ENCODE assay signal across 15 mouse cellular contexts in the genomic region with DNA sequence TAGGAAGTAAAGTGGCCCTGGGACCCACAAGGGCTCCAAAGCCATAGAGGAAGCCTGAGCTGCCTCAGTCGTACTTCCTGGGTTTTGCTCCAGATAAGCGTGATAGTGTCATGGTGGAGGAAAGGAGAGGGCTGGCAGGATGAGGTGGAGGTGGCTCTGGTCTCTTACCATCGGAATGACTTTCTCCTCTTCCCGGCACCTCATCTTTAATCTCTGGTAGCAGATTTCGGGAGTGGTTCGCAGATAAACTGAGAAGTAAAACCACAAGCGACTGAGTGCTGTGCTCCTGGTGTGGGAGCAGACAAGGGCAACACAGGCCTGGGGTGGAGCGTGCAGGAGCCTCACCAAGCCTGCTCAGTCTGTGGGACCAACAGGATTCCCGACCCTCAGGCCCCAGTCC.
"Had no signal": no experiment of that assay in that cellular context is flagged by ENCODE, and none has a peak within 500 bp of the region (broad histone marks: within the 10 kb centered on the region; RNA-seq: fewer than 3 reads in every experiment).

No protein-coding gene starts in this region.

- H3K4me2 ChIP-seq: intestine, embryonic 15.5 days; kidney, embryonic 15.5 days; limb, embryonic 12.5 days; lung, embryonic 15.5 days; neural tube, embryonic 12.5 days had no signal

- H3K27ac ChIP-seq: intestine, embryonic 15.5 days; kidney, embryonic 15.5 days; limb, embryonic 12.5 days; lung, embryonic 15.5 days; macrophage; neural tube, embryonic 12.5 days had no signal

- H3K9ac ChIP-seq: intestine, embryonic 15.5 days; kidney, embryonic 15.5 days; limb, embryonic 12.5 days; lung, embryonic 15.5 days; neural tube, embryonic 12.5 days had no signal

- H3K4me1 ChIP-seq: intestine, embryonic 15.5 days; kidney, embryonic 15.5 days; limb, embryonic 12.5 days; lung, embryonic 15.5 days; neural tube, embryonic 12.5 days had no signal

- H3K27me3 ChIP-seq: intestine, embryonic 15.5 days; kidney, embryonic 15.5 days; limb, embryonic 12.5 days; lung, embryonic 15.5 days; neural tube, embryonic 12.5 days had no signal

- ATAC-seq: intestine, embryonic 15.5 days had no signal

- DNase-seq: kidney, adult 2 months; kidney, postnatal 14 days; layer of hippocampus, postnatal 36 days; lung, postnatal 14 days; midbrain, embryonic 14.5 days; right cerebral cortex, postnatal 4 days; spleen, adult 18-20 months; thymus, adult 2 months; thymus, postnatal 25 days had no signal

- H3K4me3 ChIP-seq: intestine, embryonic 15.5 days; kidney, embryonic 15.5 days; limb, embryonic 12.5 days; lung, embryonic 15.5 days; neural tube, embryonic 12.5 days had no signal

- H3K9me3 ChIP-seq: intestine, embryonic 15.5 days; kidney, embryonic 15.5 days; limb, embryonic 12.5 days; lung, embryonic 15.5 days; neural tube, embryonic 12.5 days had no signal
